Mouse (Mus musculus) bone marrow macrophage, adult 2 months (primary cell): Measurements from ENCODE around the gene Syt2.

Experiments used
- CTCF ChIP-seq: IDR thresholded peaks from 2 replicates; pipeline ENCODE4 v1.5.1; 2012; ENCODE audit warnings: low read depth, mild to moderate bottlenecking, low read length, moderate library complexity
- POLR2A ChIP-seq: IDR thresholded peaks from 2 replicates; pipeline ENCODE4 v1.6.1; 2012; ENCODE audit warnings: mild to moderate bottlenecking, low read depth, low read length, borderline replicate concordance

GRCm38 (mm10) chr1:134614988-134615387 lies 31.5 kb upstream of the Syt2 start:
- TF ChIP-seq CTCF = no peak
- TF ChIP-seq POLR2A = no peak
